8 mouse cellular contexts compared by ENCODE assay signal in the genomic region with DNA sequence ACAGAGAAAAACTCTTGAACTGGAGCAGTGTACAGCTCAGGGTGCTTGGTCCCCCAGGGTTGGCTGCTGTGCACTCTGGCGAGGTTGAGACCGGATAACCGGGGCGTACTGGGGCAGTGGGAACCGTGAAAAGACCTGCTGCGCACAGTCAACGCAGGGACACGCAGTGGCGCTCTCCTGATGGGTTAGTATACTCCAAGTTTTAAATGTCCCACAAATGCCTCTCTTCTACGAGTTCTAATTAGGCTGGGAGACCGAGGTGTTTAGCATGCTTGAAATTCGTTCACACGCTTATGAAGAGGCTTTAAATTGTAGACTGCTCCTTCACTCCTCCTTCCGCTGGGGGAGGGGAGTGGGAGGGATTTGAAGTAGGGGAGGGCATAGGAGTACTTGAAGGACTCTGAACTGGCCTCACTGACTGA. TPM values are rescaled to one million over a fixed set of nuclear protein-coding genes. Genes with fewer than 3 reads are reported as not detected.
DNase-seq lines count a peak whose midpoint lies in the region; ATAC-seq and TF ChIP-seq lines count a peak whose summit lies in the region.

No protein-coding gene starts in this region.

- peak overlapping the region; percentile 30; the same call in 1 of the 2 replicates for H3K27ac ChIP-seq in MEL (ENCODE audit: control insufficient read depth, low read depth, low read length)
- no peak overlapping the region for H3K27ac ChIP-seq in embryonic facial prominence, embryonic 11.5 days (replicated peaks; ENCODE audit: low read depth, low read length)
- peak overlapping the region; percentile 84 for H3K27ac ChIP-seq in hindbrain, embryonic 10.5 days
- H3K27ac ChIP-seq in limb, embryonic 13.5 days = no peak overlapping the region
- H3K27ac ChIP-seq in midbrain, embryonic 15.5 days = no peak overlapping the region

- no peaks in the 10 kb centered on the region; the same call in 1 of the 2 replicates for H3K79me2 ChIP-seq in MEL (ENCODE audit: control insufficient read depth, insufficient read depth, low read length, poor library complexity)

- H3K4me3 ChIP-seq in MEL (ENCODE audit: control insufficient read depth in 1 of 2, insufficient read depth in 1 of 2, low read depth in 2 of 2, low read length in 2 of 2) = peak overlapping the region; percentile 73 to 77
- H3K4me3 ChIP-seq in embryonic facial prominence, embryonic 11.5 days (ENCODE audit: low read depth, low read length) = peak overlapping the region; percentile 61
- peak overlapping the region; percentile 73 for H3K4me3 ChIP-seq in hindbrain, embryonic 10.5 days
- peak overlapping the region; percentile 69 for H3K4me3 ChIP-seq in limb, embryonic 13.5 days
- H3K4me3 ChIP-seq in midbrain, embryonic 15.5 days = peak overlapping the region; percentile 51

- peak in 1 of 2 experiments; percentile 42; a peak in 1 of 4 replicates for TF ChIP-seq POLR2A in MEL (IDR thresholded peaks at IDR 0.05; ENCODE audit: control insufficient read depth in 1 of 2, insufficient read depth in 1 of 2, low read depth in 1 of 2, low read length in 2 of 2, poor library complexity in 1 of 2)

- peaks cover 2 to 12% of the 10 kb centered on the region in 2 experiments for H3K4me1 ChIP-seq in MEL (ENCODE audit: control insufficient read depth in 1 of 2, insufficient read depth in 2 of 2, low read length in 2 of 2)
- H3K4me1 ChIP-seq in embryonic facial prominence, embryonic 11.5 days (ENCODE audit: control insufficient read depth, insufficient read depth, low read length) = peaks cover 5% of the 10 kb centered on the region
- peaks cover 51% of the 10 kb centered on the region for H3K4me1 ChIP-seq in hindbrain, embryonic 10.5 days (replicated peaks)
- peaks cover 41% of the 10 kb centered on the region for H3K4me1 ChIP-seq in limb, embryonic 13.5 days
- peaks cover 38% of the 10 kb centered on the region for H3K4me1 ChIP-seq in midbrain, embryonic 15.5 days

- under 1% methylated on average over 14 of the region's 14 CpGs for WGBS in embryonic facial prominence, embryonic 11.5 days
- under 1% methylated on average over 14 of the region's 14 CpGs for WGBS in hindbrain, embryonic 10.5 days
- under 1% methylated on average over 14 of the region's 14 CpGs for WGBS in limb, embryonic 13.5 days
- under 1% methylated on average over 14 of the region's 14 CpGs for WGBS in midbrain, embryonic 15.5 days

- H3K36me3 ChIP-seq in MEL (ENCODE audit: control insufficient read depth in 1 of 2, insufficient read depth in 2 of 2, low read length in 2 of 2) = peaks cover 0 to 6% of the 10 kb centered on the region in 2 experiments; a peak in 2 of 4 replicates
- no peaks in the 10 kb centered on the region for H3K36me3 ChIP-seq in embryonic facial prominence, embryonic 11.5 days (replicated peaks; ENCODE audit: control insufficient read depth, insufficient read depth, low read depth, low read length)
- H3K36me3 ChIP-seq in hindbrain, embryonic 10.5 days = no peaks in the 10 kb centered on the region
- H3K36me3 ChIP-seq in limb, embryonic 13.5 days = no peaks in the 10 kb centered on the region
- no peaks in the 10 kb centered on the region for H3K36me3 ChIP-seq in midbrain, embryonic 15.5 days (replicated peaks)

- H3K4me2 ChIP-seq in embryonic facial prominence, embryonic 11.5 days (ENCODE audit: low read depth, low read length) = peak overlapping the region; percentile 97
- peak overlapping the region; percentile 96 for H3K4me2 ChIP-seq in limb, embryonic 13.5 days (replicated peaks)
- H3K4me2 ChIP-seq in midbrain, embryonic 15.5 days = peak overlapping the region; percentile 74

- DNase-seq in A20 (ENCODE audit: low read depth, low spot score) (peak; percentile 58), MEL (ENCODE audit: low read depth, low spot score) (peak; percentile 89)
- DNase-seq in embryonic facial prominence, embryonic 11.5 days (ENCODE audit: low spot score) = peak; percentile 62
- DNase-seq in hindbrain, embryonic 10.5 days (ENCODE audit: low spot score) = peak; percentile 52
- peak; percentile 53 for DNase-seq in thymus, postnatal 14 days
- DNase-seq in right cerebral cortex, postnatal 14 days = no peak

- no peak for ATAC-seq in embryonic facial prominence, embryonic 11.5 days (replicated peaks; ENCODE audit: insufficient number of reproducible peaks, low FRiP score, low TSS enrichment, low read depth)
- ATAC-seq in limb, embryonic 13.5 days (ENCODE audit: low FRiP score, low read depth) = no peak
- no peak for ATAC-seq in midbrain, embryonic 15.5 days (replicated peaks)

- H3K9ac ChIP-seq in MEL (ENCODE audit: control insufficient read depth, low read depth, low read length, poor library complexity, severe bottlenecking) = peak overlapping the region; percentile 77
- peak overlapping the region; percentile 26; the same call in 1 of the 2 replicates for H3K9ac ChIP-seq in embryonic facial prominence, embryonic 11.5 days (replicated peaks; ENCODE audit: low read length)
- H3K9ac ChIP-seq in limb, embryonic 13.5 days = 0 out of 2 replicates have a peak overlapping the region, but pooled peaks have one; percentile 19
- no peak overlapping the region for H3K9ac ChIP-seq in midbrain, embryonic 15.5 days

- no peak for TF ChIP-seq EP300 in MEL (IDR thresholded peaks at IDR 0.05; ENCODE audit: low read depth in 1 of 2, low read length in 2 of 2)

- TF ChIP-seq CTCF in MEL (IDR thresholded peaks at IDR 0.05 in 2 of 3, conservative IDR thresholded peaks at IDR 0.05 in 1 of 3; ENCODE audit: control insufficient read depth in 1 of 3, insufficient read depth in 1 of 3, low read depth in 2 of 3, low read length in 3 of 3, poor library complexity in 1 of 3, severe bottlenecking in 1 of 3) = no peak

- no peaks in the 10 kb centered on the region for H3K9me3 ChIP-seq in MEL (replicated peaks; ENCODE audit: insufficient read depth, low read length)
- no peaks in the 10 kb centered on the region for H3K9me3 ChIP-seq in embryonic facial prominence, embryonic 11.5 days (replicated peaks; ENCODE audit: control insufficient read depth, low read length)
- H3K9me3 ChIP-seq in hindbrain, embryonic 10.5 days = no peaks in the 10 kb centered on the region
- H3K9me3 ChIP-seq in limb, embryonic 13.5 days = no peaks in the 10 kb centered on the region
- H3K9me3 ChIP-seq in midbrain, embryonic 15.5 days = no peaks in the 10 kb centered on the region

- no peaks in the 10 kb centered on the region for H3K27me3 ChIP-seq in MEL (ENCODE audit: control insufficient read depth in 1 of 2, insufficient read depth in 2 of 2, low read length in 2 of 2)
- H3K27me3 ChIP-seq in embryonic facial prominence, embryonic 11.5 days (ENCODE audit: control insufficient read depth, insufficient read depth, low read length) = peaks cover 23% of the 10 kb centered on the region
- H3K27me3 ChIP-seq in hindbrain, embryonic 10.5 days (ENCODE audit: insufficient read depth, poor library complexity, severe bottlenecking) = peaks cover 55% of the 10 kb centered on the region
- peaks cover 50% of the 10 kb centered on the region for H3K27me3 ChIP-seq in limb, embryonic 13.5 days
- H3K27me3 ChIP-seq in midbrain, embryonic 15.5 days (replicated peaks) = peaks cover 46% of the 10 kb centered on the region

- TF ChIP-seq RAD21 in MEL (IDR thresholded peaks at IDR 0.05; ENCODE audit: low read depth, low read length) = no peak; the same call in 1 of the 2 replicates

TF ChIP-seq in MEL, 35 proteins besides CTCF, POLR2A, EP300 and RAD21 (continues in another document):
- TF ChIP-seq MYB (IDR thresholded peaks at IDR 0.05; ENCODE audit: low read depth, low read length) (no peak), NRF1 (IDR thresholded peaks at IDR 0.05; ENCODE audit: insufficient read depth, low read depth, low read length, poor library complexity, severe bottlenecking) (no peak), TAL1 (IDR thresholded peaks at IDR 0.05; ENCODE audit: low read length) (no peak), GATA1 (IDR thresholded peaks at IDR 0.05; ENCODE audit: low read depth, low read length) (no peak), ZMIZ1 (IDR thresholded peaks at IDR 0.05; ENCODE audit: low read depth, low read length) (no peak), UBTF (IDR thresholded peaks at IDR 0.05; ENCODE audit: borderline replicate concordance, insufficient read depth, low read depth, low read length) (no peak), USF1 (IDR thresholded peaks at IDR 0.05; ENCODE audit: low read depth, low read length) (0 out of 2 replicates have a peak, but pooled peaks have one; percentile 3), POLR2AphosphoS5 (IDR thresholded peaks at IDR 0.05; ENCODE audit: borderline replicate concordance, low read depth, low read length) (no peak), ZC3H11A (IDR thresholded peaks at IDR 0.05; ENCODE audit: low read depth, low read length) (0 out of 2 replicates have a peak, but pooled peaks have one; percentile 8), CHD2 (IDR thresholded peaks at IDR 0.05; ENCODE audit: low read length) (peak; percentile 21; the same call in 1 of the 2 replicates), TCF12 (IDR thresholded peaks at IDR 0.05; ENCODE audit: low read depth, low read length) (no peak; the same call in 1 of the 2 replicates), MEF2A (IDR thresholded peaks at IDR 0.05; ENCODE audit: extremely low read depth, insufficient replicate concordance, low read depth, low read length, poor library complexity, severe bottlenecking) (no peak), TBP (IDR thresholded peaks at IDR 0.05; ENCODE audit: low read depth, low read length) (peak; percentile 79), BHLHE40 (IDR thresholded peaks at IDR 0.05; ENCODE audit: borderline replicate concordance, low read depth, low read length) (no peak)

RNA-seq across cellular contexts. Expression of gene Fzd5, which starts 1.1 kb away (rescaled TPM):
- 1.4 TPM in 2 replicates for total RNA-seq in MEL (2012; rRNA removed)
- 1 to 10 TPM in 1 of 2 experiments, not detected in 1; 2.9 TPM for polyA plus RNA-seq in MEL (2012; ENCODE audit: insufficient read depth in 1 of 2, insufficient read length in 2 of 2, low read depth in 1 of 2, low replicate concordance in 2 of 2, missing spikeins in 1 of 2)
- polyA plus RNA-seq in embryonic facial prominence, embryonic 11.5 days (2014; fragmentation: Nextera tagmentation; extraction: Ambion mirVana) = 2.9 and 3.1 TPM in 2 replicates
- 0.37 and 0.62 TPM in 2 replicates for polyA plus RNA-seq in hindbrain, embryonic 10.5 days (2016; fragmentation: Nextera tagmentation; extraction: Ambion mirVana)
- polyA plus RNA-seq in limb, embryonic 13.5 days (2015; fragmentation: Nextera tagmentation; extraction: Ambion mirVana) = 1.0 and 1.1 TPM in 2 replicates
- polyA plus RNA-seq in midbrain, embryonic 15.5 days (2015; fragmentation: Nextera tagmentation; extraction: Ambion mirVana) = 0.45 and 0.50 TPM in 2 replicates

RNA-seq across cellular contexts. Expression of gene Ccnyl1, which starts 48.4 kb away (rescaled TPM):
- 3.0 and 4.9 TPM in 2 replicates for total RNA-seq in MEL (2012; rRNA removed)
- polyA plus RNA-seq in MEL (2012; ENCODE audit: insufficient read depth in 1 of 2, insufficient read length in 2 of 2, low read depth in 1 of 2, low replicate concordance in 2 of 2, missing spikeins in 1 of 2) = 10 to 100 TPM in 1 of 2 experiments, not detected in 1; 18.1 TPM
- 10.9 and 13.7 TPM in 2 replicates for polyA plus RNA-seq in embryonic facial prominence, embryonic 11.5 days (2014; fragmentation: Nextera tagmentation; extraction: Ambion mirVana)
- polyA plus RNA-seq in hindbrain, embryonic 10.5 days (2016; fragmentation: Nextera tagmentation; extraction: Ambion mirVana) = 6.6 and 7.9 TPM in 2 replicates
- polyA plus RNA-seq in limb, embryonic 13.5 days (2015; fragmentation: Nextera tagmentation; extraction: Ambion mirVana) = 5.0 and 5.8 TPM in 2 replicates
- polyA plus RNA-seq in midbrain, embryonic 15.5 days (2015; fragmentation: Nextera tagmentation; extraction: Ambion mirVana) = 5.6 and 5.8 TPM in 2 replicates

Comparison
In these comparisons a context has a peak if more than half of its experiments do, and no peak if none do; other contexts are left out.
1. H3K27ac ChIP-seq: peak in MEL (single experiment) and hindbrain, embryonic 10.5 days (single experiment); none in embryonic facial prominence, embryonic 11.5 days (single experiment), limb, embryonic 13.5 days (single experiment) and midbrain, embryonic 15.5 days (single experiment).
2. Peak in every context shown above with its lines, with median percentiles within 50 percentile points of each other: H3K4me3 ChIP-seq and H3K4me2 ChIP-seq.